Mouse (Mus musculus) ES-E14 (cell line): Measurements from ENCODE around the gene E2f3.
A peak's percentile ranks its signal among the peaks of the same experiment; 100 is the strongest.

Experiments
- CHD2 ChIP-seq: IDR thresholded peaks from 2 replicates; pipeline ENCODE4 v1.6.1; 2014; ENCODE audit warnings: mild to moderate bottlenecking, low read depth, low read length, inconsistent platforms
- HCFC1 ChIP-seq: IDR thresholded peaks from 2 replicates; pipeline ENCODE4 v1.6.1; 2012; ENCODE audit warnings: low read length, inconsistent platforms, borderline replicate concordance; ENCODE audit not compliant: insufficient read depth
- MAFK ChIP-seq: IDR thresholded peaks from 2 replicates; pipeline ENCODE4 v1.6.1; 2014; ENCODE audit warnings: mild to moderate bottlenecking, low read depth, low read length, inconsistent platforms; ENCODE audit not compliant: insufficient read depth
- ZNF384 ChIP-seq: IDR thresholded peaks from 2 replicates; pipeline ENCODE4 v1.6.1; 2012; ENCODE audit warnings: low read depth, low read length, inconsistent platforms

DNA sequence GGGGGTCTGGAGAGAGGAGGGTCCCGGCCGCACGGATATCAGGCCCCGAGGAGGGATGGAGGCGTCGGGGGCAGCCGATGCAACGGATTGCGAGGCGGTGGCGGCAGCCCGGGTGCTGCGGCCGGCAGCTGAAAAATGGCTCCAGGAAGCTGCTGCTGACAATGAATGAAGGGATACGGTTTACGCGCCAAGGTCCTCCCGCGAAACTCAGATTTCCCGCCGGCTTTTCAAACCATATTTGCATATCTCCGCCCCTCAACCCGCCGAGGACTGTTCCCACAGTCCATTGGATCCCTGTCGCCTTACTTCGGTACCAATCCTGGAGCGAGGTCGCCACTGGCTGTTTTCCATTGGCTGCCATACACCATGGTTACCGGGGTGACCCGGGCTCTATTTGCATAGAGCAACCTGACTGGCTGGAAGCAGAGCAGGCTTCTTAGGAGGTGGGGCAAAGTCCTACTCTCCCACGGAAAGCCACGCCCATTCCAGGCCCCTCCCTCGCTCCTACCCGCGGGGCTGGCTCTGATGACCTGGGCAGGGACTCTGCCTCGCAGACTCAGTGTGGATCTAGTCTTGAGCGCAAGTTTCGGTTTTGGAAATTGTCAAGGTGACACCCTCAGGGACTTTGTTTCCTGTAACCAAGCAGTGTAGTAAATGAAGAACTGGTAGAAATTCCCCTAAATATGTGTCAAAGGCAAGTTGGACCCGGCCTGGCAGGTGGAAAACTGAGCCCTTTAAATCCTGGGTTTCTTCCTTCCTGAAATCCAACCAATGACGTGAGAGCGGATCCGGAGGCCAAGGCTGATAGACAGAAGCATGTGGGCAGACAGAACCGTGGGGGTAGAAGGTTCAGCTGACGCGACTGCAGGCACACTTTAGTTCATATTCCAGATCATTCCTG is at the start of gene E2f3:
- TF ChIP-seq CHD2: peak; percentile 62
- no peak for TF ChIP-seq MAFK
- TF ChIP-seq HCFC1: 0 out of 2 replicates have a peak, but pooled peaks have one; percentile 17
- no peak for TF ChIP-seq ZNF384
